Mouse (Mus musculus): ENCODE measurements around the gene Crkl.

DNA sequence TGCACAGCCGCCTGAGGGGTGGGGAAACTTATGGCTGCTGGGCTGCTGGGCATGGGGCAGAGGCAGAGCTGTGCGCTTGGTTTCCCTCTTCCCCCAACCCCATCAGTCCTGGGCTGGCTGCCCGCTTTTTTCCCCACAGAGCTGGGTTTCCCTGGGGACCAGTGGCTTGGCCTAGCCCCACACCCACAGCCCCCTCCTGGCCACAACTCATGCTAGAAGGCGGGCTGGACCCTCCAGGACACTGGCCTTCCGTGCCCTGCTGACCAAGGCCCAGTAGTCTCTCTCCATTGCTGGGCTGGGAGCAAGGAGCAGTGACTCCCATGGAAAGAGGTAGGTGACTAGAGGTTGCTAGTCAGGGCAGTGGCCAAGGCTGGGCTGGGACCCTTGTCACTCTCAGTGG, 39.4 kb downstream of the Crkl start:
- TF ChIP-seq CTCF (IDR thresholded peaks at IDR 0.05; ENCODE audit: low read depth) = no peak
- no peak for TF ChIP-seq EP300 (IDR thresholded peaks at IDR 0.05; ENCODE audit: low read depth)

Measured in liver, postnatal 0 days (tissue).